Mouse (Mus musculus) liver, embryonic 16.5 days (tissue): ENCODE data around the gene Acbd3. TPM values are rescaled to one million over a fixed set of nuclear protein-coding genes. Genes with fewer than 3 reads are reported as not detected.

Source experiments
- ATAC-seq: fragments of 200-750 bp; cut with Nextera tagmentation; 2 replicates; pipeline ENCODE4 v1.8.0; 2017; ENCODE audit warnings: low read depth, mild to moderate bottlenecking, moderate number of reproducible peaks, moderate library complexity
- H3K27ac ChIP-seq: fragments of 300-500 bp; sonication (generic); 2 replicates; pipeline ENCODE4 v1.5.1; 2014; ENCODE audit warnings: mild to moderate bottlenecking, low read length
- H3K27me3 ChIP-seq: fragments of 300-500 bp; sonication (generic); 2 replicates; pipeline ENCODE4 v1.6.1; 2014; ENCODE audit warnings: low read depth, low read length, mixed read lengths; ENCODE audit not compliant: control insufficient read depth, insufficient read depth
- H3K36me3 ChIP-seq: fragments of 300-500 bp; sonication (generic); 2 replicates; pipeline ENCODE4 v1.6.1; 2014; ENCODE audit warnings: mild to moderate bottlenecking; ENCODE audit not compliant: control insufficient read depth, insufficient read depth
- H3K4me1 ChIP-seq: fragments of 300-500 bp; sonication (generic); 2 replicates; pipeline ENCODE4 v1.6.1; 2014; ENCODE audit warnings: low read depth, low read length, mixed read lengths; ENCODE audit not compliant: control insufficient read depth
- H3K4me2 ChIP-seq: fragments of 300-500 bp; sonication (generic); 2 replicates; pipeline ENCODE4 v1.6.1; 2014; ENCODE audit warnings: low read depth, low read length, mixed read lengths
- H3K4me3 ChIP-seq: fragments of 300-500 bp; sonication (generic); 2 replicates; pipeline ENCODE4 v1.5.1; 2014; ENCODE audit warnings: low read depth, mild to moderate bottlenecking, low read length
- H3K9ac ChIP-seq: fragments of 300-500 bp; sonication (generic); 2 replicates; pipeline ENCODE4 v1.6.1; 2014; ENCODE audit warnings: low read depth, low read length
- H3K9me3 ChIP-seq: fragments of 300-500 bp; sonication (generic); replicated peaks from 2 replicates; pipeline ENCODE4 v1.6.1; 2016; ENCODE audit warnings: low read length; ENCODE audit not compliant: control insufficient read depth
- WGBS: fragments of 180-500 bp; shearing (Covaris S2); extraction: QIAGEN DNeasy Blood & Tissue Kit; methylation state at CpG from one replicate; pipeline ENCODE4 v1.1.7; 2014; ENCODE audit not compliant: insufficient replicate concordance; 5-methylcytosine and 5-hydroxymethylcytosine counted together
- polyA plus RNA-seq: library from polyadenylated mRNA; unstranded; fragments of >200 nt; fragmentation: Nextera tagmentation; extraction: Ambion mirVana; gene quantifications from 2 replicates; pipeline ENCODE4 v1.2.1, GENCODE M21; 2015

Acbd3 gene
- polyA plus RNA-seq, 1 experiment from 2014 or later = 8.1 TPM

DNA sequence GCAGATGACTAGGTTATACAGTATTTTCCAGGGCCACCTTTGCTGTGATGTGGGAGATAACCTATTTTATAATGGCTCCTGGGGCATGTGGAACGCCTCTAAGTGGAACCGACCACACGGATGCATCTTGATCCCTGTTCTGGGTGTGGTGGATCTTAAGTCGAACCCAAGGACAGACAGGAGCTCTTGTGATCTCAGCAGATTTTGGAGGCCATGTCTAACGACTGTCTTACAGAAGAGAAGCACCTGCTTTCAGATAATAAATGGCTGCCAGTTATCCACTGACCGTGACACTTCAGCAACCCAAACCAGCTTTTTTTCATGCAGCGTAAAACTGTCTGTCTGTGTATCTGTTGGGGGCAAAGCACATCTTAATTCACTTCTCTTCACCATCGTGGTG is 28.5 kb downstream of the Acbd3 start:
- Histone ChIP-seq H3K27ac (no peak overlapping the region), H3K9me3 (no peaks in the 10 kb centered on the region), H3K9ac (no peak overlapping the region), H3K4me3 (no peak overlapping the region), H3K4me2 (no peak overlapping the region), H3K36me3 (peaks cover 23% of the 10 kb centered on the region), H3K4me1 (peaks cover 7% of the 10 kb centered on the region; the same call in 1 of the 2 replicates), H3K27me3 (no peaks in the 10 kb centered on the region)
- no peak for ATAC-seq
- WGBS = 78% methylated on average over 8 of the region's 8 CpGs

DNA sequence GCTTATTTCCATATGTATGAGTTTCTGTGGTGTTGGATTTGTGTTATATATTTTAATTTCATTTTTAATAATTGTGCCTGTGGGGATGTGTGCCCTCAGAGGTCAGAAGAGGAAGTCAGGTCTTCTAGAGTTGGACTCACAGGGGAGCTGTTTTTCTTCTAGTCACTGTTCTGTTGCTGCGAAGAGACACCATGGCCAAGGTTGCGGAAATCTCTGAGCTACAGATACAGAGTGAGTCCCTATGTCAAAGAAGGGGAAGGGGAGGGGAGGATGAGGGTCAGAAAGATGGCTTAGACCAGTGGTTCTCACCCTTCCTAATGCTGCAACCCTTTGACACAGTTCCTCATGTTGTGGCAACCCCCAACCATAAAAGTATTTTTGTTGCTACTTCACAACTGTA is 30.9 kb downstream of the Acbd3 start:
- Histone ChIP-seq H3K9ac (no peak overlapping the region), H3K27me3 (no peaks in the 10 kb centered on the region), H3K4me2 (no peak overlapping the region), H3K9me3 (no peaks in the 10 kb centered on the region), H3K36me3 (peaks cover 22% of the 10 kb centered on the region), H3K27ac (no peak overlapping the region), H3K4me3 (no peak overlapping the region), H3K4me1 (peaks cover 7% of the 10 kb centered on the region; the same call in 1 of the 2 replicates)
- ATAC-seq = no peak
- WGBS = 62% methylated on average over 2 of the region's 2 CpGs

DNA sequence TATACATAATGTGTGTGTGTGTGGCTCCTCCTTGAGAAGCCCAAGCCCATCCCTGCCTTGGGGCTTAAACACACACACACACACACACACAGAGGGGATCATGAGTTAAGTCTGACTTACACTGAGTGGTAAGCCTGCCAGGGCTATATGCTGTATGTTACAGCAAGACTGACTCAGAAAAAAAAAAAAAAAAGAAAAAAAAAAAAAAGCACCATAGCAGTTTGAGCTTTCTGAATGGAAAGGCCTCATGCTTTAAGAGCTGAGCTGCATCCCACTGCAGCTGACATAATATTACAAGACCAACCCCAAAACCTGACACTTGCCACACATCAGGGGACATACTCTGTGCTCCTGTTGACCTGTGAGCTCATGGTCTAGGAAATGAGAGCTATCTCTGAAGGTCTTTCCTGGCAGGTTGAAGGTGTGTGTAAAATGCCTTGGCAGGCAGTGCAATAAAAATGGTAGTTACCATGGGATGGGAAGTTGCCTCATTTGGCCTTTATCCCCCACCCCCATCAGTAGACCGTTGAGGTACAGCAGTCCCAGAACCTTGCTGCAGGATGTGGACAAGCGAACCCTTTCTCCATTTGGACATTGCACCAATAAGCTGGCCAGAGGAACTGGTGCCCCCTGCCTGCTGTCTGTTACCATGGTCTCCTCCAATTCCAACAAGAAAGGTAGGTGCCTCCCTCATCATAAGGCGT is 31.6 kb downstream of the Acbd3 start:
- Histone ChIP-seq H3K27ac (no peak overlapping the region), H3K4me1 (peaks cover 7% of the 10 kb centered on the region; the same call in 1 of the 2 replicates), H3K36me3 (peaks cover 15% of the 10 kb centered on the region), H3K4me2 (no peak overlapping the region), H3K4me3 (no peak overlapping the region), H3K9ac (no peak overlapping the region), H3K9me3 (no peaks in the 10 kb centered on the region), H3K27me3 (no peaks in the 10 kb centered on the region)
- 0 out of 2 replicates have a peak, but pooled peaks have one; percentile 21 for ATAC-seq
- WGBS = 51% methylated on average over 3 of the region's 3 CpGs

DNA sequence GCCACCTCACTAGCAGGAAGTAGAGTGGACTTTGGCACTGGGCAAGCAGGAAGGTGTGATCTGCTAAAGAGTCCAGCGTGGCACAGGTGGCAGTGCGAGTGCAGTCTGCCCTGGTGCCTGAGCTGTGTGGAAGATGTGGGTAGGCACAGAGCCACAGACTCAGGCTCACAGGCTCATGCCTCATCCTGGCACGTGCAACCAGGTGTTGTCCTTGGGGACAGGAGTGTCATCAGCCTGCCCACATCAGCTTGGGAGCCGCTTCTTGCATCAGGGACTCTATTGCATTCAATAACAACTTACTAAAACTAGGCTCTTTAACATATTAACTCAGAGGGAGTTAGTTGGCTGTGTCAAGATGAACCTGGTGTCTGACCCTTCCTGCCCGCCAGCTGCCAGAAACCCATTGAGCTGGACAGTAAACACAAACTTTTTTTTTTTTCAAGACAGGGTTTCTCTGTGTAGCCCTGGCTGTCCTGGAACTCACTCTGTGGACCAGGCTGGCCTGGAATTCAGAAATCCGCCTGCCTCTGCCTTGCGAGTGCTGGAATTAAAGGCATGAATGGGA is 32.2 kb downstream of the Acbd3 start:
- no peak overlapping the region for H3K27ac ChIP-seq
- WGBS = 63% methylated on average over 7 of the region's 7 CpGs
- no peak overlapping the region for H3K4me3 ChIP-seq
- H3K4me1 ChIP-seq = peaks cover 9% of the 10 kb centered on the region
- peaks cover 2% of the 10 kb centered on the region for H3K27me3 ChIP-seq
- ATAC-seq = peak; percentile 27; the same call in 1 of the 2 replicates
- H3K36me3 ChIP-seq = peaks cover 10% of the 10 kb centered on the region
- no peak overlapping the region for H3K9ac ChIP-seq
- no peak overlapping the region for H3K4me2 ChIP-seq
- no peaks in the 10 kb centered on the region for H3K9me3 ChIP-seq

DNA sequence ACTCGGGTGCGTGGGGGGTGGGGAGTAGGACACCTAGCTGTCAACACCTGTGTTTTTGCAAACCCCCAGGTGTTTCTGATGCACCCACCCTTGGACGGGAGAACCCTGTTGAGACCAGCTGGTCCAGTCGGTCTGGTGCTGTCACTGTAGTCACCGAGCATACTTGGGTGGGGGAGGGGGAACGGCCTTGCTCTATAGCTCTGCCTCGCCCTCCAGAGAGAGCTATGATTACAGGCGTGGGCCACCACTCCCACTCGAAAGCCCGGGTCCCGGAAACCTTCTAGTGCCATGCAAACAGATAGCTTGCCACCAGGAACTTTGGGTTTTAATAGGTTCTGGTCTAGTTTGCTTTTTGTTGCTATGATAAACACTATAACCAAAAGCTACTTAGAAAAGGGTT is 36.3 kb downstream of the Acbd3 start:
- no peak for ATAC-seq
- no peak overlapping the region for H3K4me3 ChIP-seq
- WGBS = 70% methylated on average over 11 of the region's 11 CpGs
- H3K9me3 ChIP-seq = no peaks in the 10 kb centered on the region
- H3K4me1 ChIP-seq = peaks cover 15% of the 10 kb centered on the region
- H3K9ac ChIP-seq = no peak overlapping the region
- H3K36me3 ChIP-seq = no peaks in the 10 kb centered on the region
- no peak overlapping the region for H3K27ac ChIP-seq
- peaks cover 10% of the 10 kb centered on the region for H3K27me3 ChIP-seq
- H3K4me2 ChIP-seq = no peak overlapping the region

DNA sequence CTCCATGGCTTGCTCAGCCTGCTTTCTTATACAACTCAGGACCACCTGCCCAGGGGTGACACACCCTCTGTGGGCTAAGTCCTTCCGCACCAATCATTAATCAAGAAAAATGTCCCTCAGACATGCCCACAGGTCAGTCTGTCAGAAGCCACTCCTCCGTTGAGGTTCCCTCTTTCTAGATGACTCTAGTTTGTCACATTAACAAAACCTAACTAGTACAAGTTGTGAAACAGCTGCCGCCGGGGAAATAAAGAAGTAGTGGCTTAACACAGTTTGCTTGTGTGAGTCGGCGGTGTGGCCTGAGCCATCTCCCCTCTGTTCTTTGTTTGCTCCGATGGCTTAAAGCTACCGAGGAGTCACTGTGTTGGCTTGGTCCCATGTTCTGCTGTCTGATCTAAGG is 36.8 kb downstream of the Acbd3 start:
- ATAC-seq = no peak
- Histone ChIP-seq H3K9ac (no peak overlapping the region), H3K4me3 (no peak overlapping the region), H3K9me3 (no peaks in the 10 kb centered on the region), H3K4me2 (no peak overlapping the region), H3K4me1 (peaks cover 11% of the 10 kb centered on the region), H3K27me3 (peaks cover 10% of the 10 kb centered on the region), H3K27ac (peak overlapping the region; percentile 29; the same call in 1 of the 2 replicates), H3K36me3 (no peaks in the 10 kb centered on the region)
- WGBS = 54% methylated on average over 8 of the region's 8 CpGs

DNA sequence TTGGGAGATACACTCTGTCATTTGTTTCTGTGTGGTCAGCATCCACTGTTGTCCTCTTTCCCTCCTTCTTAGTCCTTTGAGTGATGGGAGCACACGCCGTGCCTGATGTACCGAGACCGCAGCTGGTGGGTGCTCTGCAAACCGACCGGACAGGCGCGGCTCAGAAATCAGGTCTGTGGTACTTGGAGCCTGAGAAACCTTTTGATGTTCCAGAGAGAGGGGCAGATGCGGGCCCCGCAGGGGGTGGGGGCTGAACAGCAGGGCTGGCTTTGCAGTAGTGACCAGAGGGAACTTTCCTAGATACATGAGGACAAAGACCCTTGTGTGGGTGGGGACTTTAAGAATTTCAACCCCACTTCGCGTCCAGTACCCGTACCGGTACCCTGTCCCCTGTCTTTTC is 37.5 kb downstream of the Acbd3 start:
- Histone ChIP-seq H3K27me3 (peaks cover 10% of the 10 kb centered on the region), H3K9me3 (no peaks in the 10 kb centered on the region), H3K36me3 (no peaks in the 10 kb centered on the region), H3K27ac (peak overlapping the region; percentile 23; the same call in 1 of the 2 replicates), H3K9ac (peak overlapping the region; percentile 27; the same call in 1 of the 2 replicates), H3K4me1 (peaks cover 13% of the 10 kb centered on the region), H3K4me2 (peak overlapping the region; percentile 68), H3K4me3 (peak overlapping the region; percentile 41)
- ATAC-seq = no peak
- 25% methylated on average over 14 of the region's 14 CpGs for WGBS

DNA sequence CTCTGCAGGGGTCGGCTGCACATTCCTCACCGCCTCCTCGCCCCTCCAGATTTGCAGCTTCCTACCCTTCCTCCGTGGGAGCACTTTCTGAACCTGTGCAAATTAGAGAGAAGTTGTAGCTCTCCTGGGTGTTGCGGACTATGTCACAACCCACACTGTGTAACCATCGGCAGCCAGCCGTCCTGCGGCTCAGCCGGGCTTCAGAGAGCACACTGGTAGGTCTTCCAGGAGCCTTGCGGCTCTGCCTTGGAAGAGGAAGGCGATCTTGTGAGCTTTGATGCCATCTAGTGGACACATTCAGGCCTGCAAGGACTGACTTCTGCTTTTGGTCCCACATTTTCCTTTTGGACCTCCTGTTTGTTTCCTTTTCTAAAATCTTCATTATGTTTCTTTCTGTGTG is 38.0 kb downstream of the Acbd3 start:
- Histone ChIP-seq H3K36me3 (no peaks in the 10 kb centered on the region), H3K4me1 (peaks cover 17% of the 10 kb centered on the region), H3K4me3 (peak overlapping the region; percentile 41), H3K9me3 (no peaks in the 10 kb centered on the region), H3K9ac (peak overlapping the region; percentile 27; the same call in 1 of the 2 replicates), H3K27me3 (peaks cover 10% of the 10 kb centered on the region), H3K27ac (0 out of 2 replicates have a peak overlapping the region, but pooled peaks have one; percentile 23), H3K4me2 (peak overlapping the region; percentile 68)
- WGBS = 7% methylated on average over 11 of the region's 11 CpGs
- ATAC-seq = peak; percentile 45; the same call in 1 of the 2 replicates

DNA sequence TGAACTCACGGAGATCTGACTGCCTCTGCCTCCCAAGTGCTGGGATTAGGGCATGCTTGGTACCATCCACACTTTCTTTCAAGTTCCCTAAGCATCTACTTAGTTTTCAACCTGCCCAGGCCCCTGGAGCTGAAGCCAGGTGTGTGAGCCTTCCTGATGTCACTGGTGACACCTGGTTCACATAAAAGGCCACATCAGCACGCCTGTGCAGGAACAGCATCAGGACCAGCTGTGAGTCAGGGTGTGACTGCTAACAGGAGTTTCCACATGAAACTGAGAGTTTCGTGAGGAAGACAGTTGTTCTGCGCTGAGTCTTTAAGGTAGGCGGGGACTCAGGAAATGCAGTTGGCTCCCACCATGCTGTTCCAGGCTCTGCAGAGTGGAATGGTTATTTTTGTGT is 39.5 kb downstream of the Acbd3 start:
- Histone ChIP-seq H3K36me3 (no peaks in the 10 kb centered on the region), H3K9ac (no peak overlapping the region), H3K4me3 (no peak overlapping the region), H3K27me3 (peaks cover 10% of the 10 kb centered on the region), H3K4me1 (peaks cover 18% of the 10 kb centered on the region), H3K27ac (no peak overlapping the region), H3K9me3 (no peaks in the 10 kb centered on the region), H3K4me2 (no peak overlapping the region)
- WGBS = 66% methylated on average over 5 of the region's 5 CpGs
- no peak for ATAC-seq
